Mouse (Mus musculus) heart, adult 8-10 months (tissue): ENCODE measurements around the gene Scgb2b20. TPM values are rescaled to one million over a fixed set of nuclear protein-coding genes. Genes with fewer than 3 reads are reported as not detected.
"Not testable (repeated sequence)": the region's sequence is repeated elsewhere in the genome, so short reads cannot be mapped to it uniquely, and the experiment has no call there.

Experiments used
- DNase-seq: peaks from one replicate; pipeline ENCODE4 v3.0.0; 2022; ENCODE audit warnings: low spot score
- total RNA-seq, 4 experiments: library from RNA; stranded (reverse); gene quantifications; 2 replicates each; pipeline ENCODE4 v1.2.4; 2022

The Scgb2b20 gene
- total RNA-seq: not detected

DNA sequence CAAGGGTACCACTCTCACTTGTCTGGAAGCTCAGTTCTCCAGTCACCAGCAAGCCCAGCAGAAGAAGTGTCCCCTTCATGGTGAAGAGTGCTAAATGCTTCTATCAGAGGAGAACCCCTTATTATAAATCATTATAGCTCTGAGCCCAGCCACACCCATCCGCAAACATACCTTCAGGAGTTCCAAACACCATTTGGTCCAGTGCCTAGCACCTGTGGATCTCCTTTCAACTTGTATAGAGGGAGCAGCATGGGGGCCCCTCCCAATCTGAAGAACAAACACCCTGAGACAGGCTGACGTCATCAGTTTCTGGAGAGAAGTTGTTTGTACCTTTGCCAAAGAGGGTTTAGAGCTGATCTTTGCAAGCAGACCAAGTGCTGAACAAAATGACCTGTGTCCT is at the start of gene Scgb2b20:
TSS of gene Scgb2b20 (minus strand) at position 101 of the 400 bp plus-strand sequence.
- DNase-seq: not testable (repeated sequence)

DNA sequence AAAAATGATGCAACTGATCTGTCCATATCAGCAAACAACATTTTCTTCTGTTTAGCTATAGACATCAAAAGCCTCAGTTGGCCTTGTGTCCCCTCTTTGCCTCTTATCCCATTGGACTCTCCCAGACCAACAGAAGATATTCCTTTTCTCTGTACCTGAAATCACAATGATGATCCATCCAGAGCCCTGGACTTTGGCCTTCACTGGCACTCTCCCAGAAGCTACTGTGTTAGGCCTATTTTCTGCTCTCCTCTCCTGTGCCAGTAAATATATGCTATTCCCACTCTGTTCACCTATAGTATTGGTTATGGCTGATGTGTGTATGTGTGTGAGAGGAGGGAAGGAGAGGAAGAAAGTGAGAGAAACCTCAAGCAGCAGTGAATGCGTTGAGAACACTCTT is 43.6 kb upstream of the Scgb2b20 start:
- not testable (repeated sequence) for DNase-seq

DNA sequence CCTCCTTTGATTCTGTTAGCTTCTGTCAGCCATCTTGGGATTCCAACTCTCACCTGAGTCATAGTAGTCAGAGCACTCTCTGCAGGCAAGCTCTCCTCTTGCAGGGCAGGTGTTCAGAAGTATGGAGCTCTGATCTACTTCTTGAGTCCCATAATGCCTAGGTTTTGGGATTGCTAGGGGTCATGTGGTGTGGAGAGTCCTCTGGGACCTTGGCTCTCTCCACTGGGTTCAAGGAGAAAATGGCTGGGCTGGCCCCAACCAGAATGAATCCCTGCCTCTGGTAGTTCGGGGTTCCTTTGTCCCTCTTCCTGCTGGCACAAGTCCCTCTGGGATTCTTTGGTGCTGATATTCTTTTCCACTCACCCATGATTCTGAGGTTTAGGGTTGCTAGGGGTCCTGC is 35.5 kb upstream of the Scgb2b20 start:
- DNase-seq: no peak

DNA sequence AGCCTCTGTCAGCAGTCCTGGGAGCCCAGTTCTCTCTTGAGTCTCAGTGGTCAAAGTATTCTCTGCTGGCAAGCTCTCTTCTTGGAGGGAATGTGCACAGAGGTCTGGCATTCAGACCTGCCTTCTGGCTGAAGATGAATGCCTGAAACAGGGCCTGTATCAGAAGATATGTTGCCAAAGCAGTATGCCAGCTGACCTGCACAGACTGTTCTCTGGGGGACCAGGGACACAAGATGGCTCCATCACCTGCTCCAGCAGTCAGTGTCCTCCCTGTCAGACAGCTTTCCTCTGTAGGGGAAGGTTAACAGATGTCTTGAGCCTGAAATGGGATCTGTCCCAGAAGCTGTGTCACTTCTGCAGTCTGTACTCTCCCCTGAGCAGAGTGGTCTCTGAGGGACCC is 33.6 kb upstream of the Scgb2b20 start:
- DNase-seq: not testable (repeated sequence)

DNA sequence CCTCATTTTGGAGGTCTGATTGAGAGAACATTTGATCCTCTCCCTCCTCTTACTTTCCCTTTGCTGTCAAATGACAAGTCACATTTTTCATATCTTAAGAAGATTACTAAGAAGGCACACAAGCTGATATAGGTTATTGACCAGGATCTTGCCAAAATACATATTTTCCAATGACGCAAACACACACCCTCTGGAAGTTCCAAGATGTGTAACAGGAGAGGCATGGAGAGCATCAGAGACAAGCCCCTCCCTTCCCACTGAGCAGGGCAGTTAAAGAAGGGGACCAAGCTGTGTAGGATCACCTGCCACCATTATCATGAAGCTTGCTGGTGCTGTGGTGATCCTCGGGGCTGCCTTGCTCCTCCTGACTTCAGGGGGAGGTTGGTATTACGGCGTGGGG is 6.8 kb upstream of the Scgb2b20 start, which contains the start of gene Scgb1b20:
TSS of gene Scgb1b20 (plus strand) at position 301 of the 400 bp plus-strand sequence.
- DNase-seq: not testable (repeated sequence)

Other genes with a start within 250 kb of the Scgb2b20 start
- not detected for gene Scgb2b18, start 192.5 kb downstream of the Scgb2b20 start, total RNA-seq
- not detected for gene Scgb1b18, start 180.8 kb downstream of the Scgb2b20 start, total RNA-seq
- gene Scgb2b19, start 86.0 kb downstream of the Scgb2b20 start, total RNA-seq: not detected
- not detected for gene Scgb1b19, start 79.0 kb downstream of the Scgb2b20 start, total RNA-seq
- not detected for gene Scgb1b20, start 6.9 kb upstream of the Scgb2b20 start, total RNA-seq
- not detected for gene Scgb2b21, start 154.1 kb upstream of the Scgb2b20 start, total RNA-seq